Mouse (Mus musculus) embryonic facial prominence, embryonic 11.5 days (tissue): ENCODE measurements around the gene Map4k3. TPM values are rescaled to one million over a fixed set of nuclear protein-coding genes. Genes with fewer than 3 reads are reported as not detected.
A peak's percentile ranks its signal among the peaks of the same experiment; 100 is the strongest.
"Not testable (repeated sequence)": the region's sequence is repeated elsewhere in the genome, so short reads cannot be mapped to it uniquely, and the experiment has no call there.

ENCODE experiments used
- ATAC-seq: fragments of 200-750 bp; cut with Nextera tagmentation; replicated peaks from 2 replicates; pipeline ENCODE4 v1.8.0; 2017; ENCODE audit warnings: low read depth; ENCODE audit not compliant: insufficient number of reproducible peaks, low FRiP score, low TSS enrichment
- DNase-seq: peaks from one replicate; pipeline ENCODE4 v3.0.0-alpha.2; 2015; ENCODE audit warnings: low spot score
- H3K27ac ChIP-seq: fragments of 300-500 bp; sonication (generic); replicated peaks from 2 replicates; pipeline ENCODE4 v1.5.1; 2014; ENCODE audit warnings: mild to moderate bottlenecking, low read depth, low read length, control low read depth
- H3K27me3 ChIP-seq: fragments of 300-500 bp; sonication (generic); 2 replicates; pipeline ENCODE4 v1.6.1; 2014; ENCODE audit warnings: mild to moderate bottlenecking, low read length, moderate library complexity, mixed read lengths; ENCODE audit not compliant: control insufficient read depth, insufficient read depth
- H3K36me3 ChIP-seq: fragments of 300-500 bp; sonication (generic); replicated peaks from 2 replicates; pipeline ENCODE4 v1.6.1; 2014; ENCODE audit warnings: low read depth, mild to moderate bottlenecking, low read length, moderate library complexity, mixed read lengths; ENCODE audit not compliant: control insufficient read depth, insufficient read depth
- H3K4me1 ChIP-seq: fragments of 300-500 bp; sonication (generic); 2 replicates; pipeline ENCODE4 v1.6.1; 2014; ENCODE audit warnings: low read length, mixed read lengths; ENCODE audit not compliant: control insufficient read depth, insufficient read depth
- H3K4me2 ChIP-seq: fragments of 300-500 bp; sonication (generic); 2 replicates; pipeline ENCODE4 v1.6.1; 2014; ENCODE audit warnings: low read depth, mild to moderate bottlenecking, control low read depth, low read length, moderate library complexity
- H3K4me3 ChIP-seq: fragments of 300-500 bp; sonication (generic); 2 replicates; pipeline ENCODE4 v1.5.1; 2014; ENCODE audit warnings: low read depth, low read length, control low read depth
- H3K9ac ChIP-seq: fragments of 300-500 bp; sonication (generic); replicated peaks from 2 replicates; pipeline ENCODE4 v1.6.1; 2014; ENCODE audit warnings: mild to moderate bottlenecking, control low read depth, low read length
- H3K9me3 ChIP-seq: fragments of 300-500 bp; sonication (generic); replicated peaks from 2 replicates; pipeline ENCODE4 v1.6.1; 2016; ENCODE audit warnings: mild to moderate bottlenecking, low read length, inconsistent platforms, mixed read lengths; ENCODE audit not compliant: control insufficient read depth
- WGBS: fragments of 180-500 bp; shearing (Covaris S2); extraction: QIAGEN DNeasy Blood & Tissue Kit; methylation state at CpG from one replicate; pipeline ENCODE4 v1.1.7; 2014; 5-methylcytosine and 5-hydroxymethylcytosine counted together
- polyA plus RNA-seq: library from polyadenylated mRNA; unstranded; fragments of >200 nt; fragmentation: Nextera tagmentation; extraction: Ambion mirVana; gene quantifications from 2 replicates; pipeline ENCODE4 v1.2.1, GENCODE M21; 2014

The Map4k3 gene
- polyA plus RNA-seq, 1 experiment from 2014 or later, result 30.6 TPM

GRCm38 (mm10) chr17:80563762-80564610 lies 164.3 kb downstream of the Map4k3 start:
- not testable (repeated sequence) for H3K36me3 ChIP-seq, H3K9ac ChIP-seq, H3K4me3 ChIP-seq, DNase-seq, H3K9me3 ChIP-seq, H3K4me1 ChIP-seq, H3K27me3 ChIP-seq, ATAC-seq, H3K27ac ChIP-seq, H3K4me2 ChIP-seq
- 94% methylated on average over 27 of the region's 27 CpGs for WGBS

GRCm38 (mm10) chr17:80562792-80563191 lies 165.5 kb downstream of the Map4k3 start:
- no peak overlapping the region for H3K9ac ChIP-seq
- no peak overlapping the region for H3K4me3 ChIP-seq
- H3K4me2 ChIP-seq, result no peak overlapping the region
- H3K36me3 ChIP-seq, result no peaks in the 10 kb centered on the region
- no peaks in the 10 kb centered on the region for H3K27me3 ChIP-seq
- no peaks in the 10 kb centered on the region for H3K4me1 ChIP-seq
- DNase-seq (no peak), ATAC-seq (no peak)
- WGBS, result 81% methylated on average over 5 of the region's 5 CpGs
- H3K27ac ChIP-seq, result no peak overlapping the region
- H3K9me3 ChIP-seq, result no peaks in the 10 kb centered on the region

DNA sequence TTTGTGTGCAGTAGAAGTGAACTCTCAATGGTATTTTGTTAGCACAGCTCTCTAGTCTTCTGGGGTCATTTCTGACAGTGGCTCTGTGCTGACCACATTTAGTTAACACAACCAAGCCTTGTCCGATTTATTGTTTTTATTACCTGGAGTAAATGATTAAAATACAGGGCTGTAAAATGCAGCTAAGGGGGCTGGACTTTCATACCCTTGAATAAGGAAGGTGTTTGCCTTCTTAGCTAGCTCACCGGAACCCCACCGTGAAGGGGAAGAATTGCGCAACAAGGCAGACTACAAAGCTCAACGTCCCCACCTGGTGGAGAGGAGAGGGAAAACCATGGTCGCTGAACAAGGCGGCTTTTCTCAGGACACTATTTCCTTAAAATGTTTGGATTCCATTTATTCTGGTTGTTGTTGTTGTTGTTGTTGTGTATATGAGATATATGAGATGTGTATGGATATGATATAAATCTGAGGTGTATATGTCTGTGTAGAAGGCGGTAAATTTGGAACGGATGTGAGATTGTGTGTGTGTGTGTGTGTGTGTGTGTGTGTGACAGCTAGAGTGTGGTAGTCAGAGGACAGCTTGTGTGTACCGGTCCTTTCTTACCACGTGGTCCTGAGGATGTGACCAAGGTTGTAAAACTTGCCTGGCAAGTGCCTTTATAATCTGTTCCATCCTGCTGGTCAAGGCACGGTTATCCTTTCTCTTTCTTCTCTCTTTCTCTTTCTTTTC lies 167.4 kb downstream of the Map4k3 start:
- no peak overlapping the region for H3K4me2 ChIP-seq
- WGBS, result 24% methylated on average over 12 of the region's 12 CpGs
- DNase-seq (peak; percentile 87), ATAC-seq (no peak)
- no peak overlapping the region for H3K4me3 ChIP-seq
- no peaks in the 10 kb centered on the region for H3K36me3 ChIP-seq
- no peak overlapping the region for H3K27ac ChIP-seq
- H3K9ac ChIP-seq, result no peak overlapping the region
- H3K4me1 ChIP-seq, result no peaks in the 10 kb centered on the region
- no peaks in the 10 kb centered on the region for H3K9me3 ChIP-seq
- H3K27me3 ChIP-seq, result no peaks in the 10 kb centered on the region

DNA sequence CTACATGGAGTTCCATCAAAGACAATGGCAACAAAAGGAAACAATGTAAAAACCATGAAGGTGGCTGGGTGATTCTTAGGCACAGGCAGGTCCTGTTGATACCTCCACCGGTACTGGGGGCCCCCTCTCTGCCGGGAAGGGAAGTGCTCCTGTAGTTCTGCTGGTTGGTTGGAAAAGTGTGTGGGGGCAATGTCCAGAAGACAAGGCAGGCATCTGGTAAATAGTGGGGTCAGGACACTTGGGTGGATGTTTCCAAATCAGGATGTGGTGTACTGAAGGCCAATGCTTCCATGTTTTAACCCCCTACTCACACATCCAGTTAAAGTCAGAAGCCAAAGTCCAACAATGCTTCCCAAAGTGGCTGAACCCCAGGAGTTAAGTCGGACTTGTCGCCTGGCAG lies 168.5 kb downstream of the Map4k3 start:
- Histone ChIP-seq H3K27me3 (no peaks in the 10 kb centered on the region), H3K4me3 (no peak overlapping the region), H3K4me2 (no peak overlapping the region), H3K36me3 (no peaks in the 10 kb centered on the region), H3K9me3 (no peaks in the 10 kb centered on the region), H3K9ac (no peak overlapping the region), H3K4me1 (no peaks in the 10 kb centered on the region), H3K27ac (no peak overlapping the region)
- ATAC-seq, result no peak
- no peak for DNase-seq
- WGBS, result 86% methylated on average over 4 of the region's 4 CpGs

- ATAC-seq, result no peak
- WGBS, result 33% methylated on average over 11 of the region's 11 CpGs
- peak; percentile 81 for DNase-seq
- Histone ChIP-seq H3K36me3 (no peaks in the 10 kb centered on the region), H3K4me2 (no peak overlapping the region), H3K27me3 (no peaks in the 10 kb centered on the region), H3K4me3 (no peak overlapping the region), H3K4me1 (no peaks in the 10 kb centered on the region), H3K9ac (no peak overlapping the region), H3K27ac (no peak overlapping the region), H3K9me3 (no peaks in the 10 kb centered on the region)
These were observed 169.2 kb downstream of the Map4k3 start for GRCm38 (mm10) chr17:80559050-80559449.

- ATAC-seq (no peak), DNase-seq (no peak)
- Histone ChIP-seq H3K4me3 (no peak overlapping the region), H3K9me3 (no peaks in the 10 kb centered on the region), H3K4me2 (no peak overlapping the region), H3K27ac (no peak overlapping the region), H3K36me3 (no peaks in the 10 kb centered on the region), H3K4me1 (no peaks in the 10 kb centered on the region), H3K9ac (no peak overlapping the region), H3K27me3 (no peaks in the 10 kb centered on the region)
- WGBS, result 63% methylated on average over 14 of the region's 14 CpGs
These were observed 169.7 kb downstream of the Map4k3 start for GRCm38 (mm10) chr17:80558583-80558982.

GRCm38 (mm10) chr17:80557461-80557860 lies 170.8 kb downstream of the Map4k3 start:
- 97% methylated on average over 5 of the region's 5 CpGs for WGBS
- DNase-seq (no peak), ATAC-seq (no peak)
- no peak overlapping the region for H3K4me3 ChIP-seq
- H3K27me3 ChIP-seq, result no peaks in the 10 kb centered on the region
- no peaks in the 10 kb centered on the region for H3K36me3 ChIP-seq
- no peaks in the 10 kb centered on the region for H3K4me1 ChIP-seq
- H3K4me2 ChIP-seq, result no peak overlapping the region
- no peaks in the 10 kb centered on the region for H3K9me3 ChIP-seq
- H3K9ac ChIP-seq, result no peak overlapping the region
- H3K27ac ChIP-seq, result no peak overlapping the region
